Mouse (Mus musculus) R1 (cell line): ENCODE measurements around the gene Tex21.
A peak's percentile ranks its signal among the peaks of the same experiment; 100 is the strongest.

Experiments used
- DNase-seq: peaks from one replicate; pipeline ENCODE4 v3.0.0-alpha.2; 2018; ENCODE audit warnings: low read depth, low spot score

Tex21 gene

DNA sequence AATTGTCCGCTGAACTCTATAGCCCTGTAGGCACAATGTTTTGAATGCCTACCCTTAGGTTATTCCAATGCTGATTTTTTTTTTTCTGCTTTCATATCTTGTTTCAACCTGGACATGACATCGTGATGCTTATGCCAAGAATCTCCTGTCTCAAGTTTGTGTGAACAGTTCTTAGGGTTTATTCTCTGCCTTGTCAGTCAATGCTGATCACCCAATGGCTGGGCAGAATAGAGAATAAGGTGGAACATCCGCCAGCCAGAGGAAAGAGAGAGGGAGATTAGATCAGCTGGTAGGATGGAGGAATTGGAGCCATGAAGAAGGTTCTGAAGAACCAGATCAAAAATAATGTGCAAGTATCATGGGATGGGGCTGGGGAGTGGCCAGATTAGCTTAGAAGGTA lies 14.1 kb upstream of the Tex21 start:
- peak; percentile 60 for DNase-seq

DNA sequence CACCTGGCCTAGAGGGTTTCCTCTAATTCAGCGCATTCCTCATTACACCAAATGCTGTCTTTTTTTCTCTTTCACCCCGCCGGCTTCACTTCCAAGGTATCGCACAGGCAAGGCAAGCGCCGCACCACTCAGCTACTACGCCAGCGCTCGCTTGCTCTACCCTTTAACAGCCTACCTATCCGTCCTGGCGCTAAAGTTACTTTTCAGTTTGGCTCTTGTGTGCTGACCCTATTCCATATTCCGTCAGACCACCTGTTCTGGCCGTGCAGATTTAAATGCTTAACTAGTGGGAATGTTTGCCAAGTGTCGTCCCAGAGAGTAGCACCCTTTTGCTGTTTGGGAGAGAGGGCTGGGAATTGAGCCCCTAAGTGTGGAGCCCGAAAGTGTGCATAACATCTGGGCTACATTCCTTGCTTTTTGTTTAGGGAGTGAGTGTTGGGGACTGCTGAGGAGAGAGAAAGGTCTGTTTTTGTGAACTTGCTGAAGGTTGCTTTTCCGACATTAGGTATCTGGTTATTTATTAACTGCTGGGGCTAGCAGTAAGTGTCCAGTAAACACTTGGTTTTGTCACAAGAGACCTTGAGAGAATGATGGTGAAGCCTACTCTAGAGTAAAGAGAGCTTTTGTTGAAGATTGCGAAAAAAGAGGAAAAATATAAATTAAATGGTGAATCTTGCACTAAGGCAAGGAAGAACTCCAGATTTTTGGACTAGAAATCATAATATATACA lies 9.7 kb upstream of the Tex21 start:
- DNase-seq = peak; percentile 50

DNA sequence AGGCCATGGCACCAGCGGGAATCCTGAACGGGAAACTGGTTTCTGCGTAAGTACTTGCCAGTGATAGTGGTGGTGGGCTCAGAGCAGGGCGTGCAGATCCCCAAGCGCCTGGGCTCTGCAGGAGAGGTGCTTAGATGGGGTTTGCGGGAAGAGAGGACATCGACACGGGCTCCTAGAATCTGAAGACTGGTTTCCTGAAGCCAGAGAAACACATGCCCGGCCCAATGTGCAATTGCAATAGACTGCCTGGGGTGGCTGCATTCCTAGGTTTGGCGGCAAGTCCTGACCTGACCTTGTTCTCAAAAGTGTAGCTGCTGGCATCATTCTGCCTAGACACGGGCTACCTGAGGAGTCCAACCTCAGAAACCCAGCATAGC lies 8.9 kb upstream of the Tex21 start:
- DNase-seq = no peak

DNA sequence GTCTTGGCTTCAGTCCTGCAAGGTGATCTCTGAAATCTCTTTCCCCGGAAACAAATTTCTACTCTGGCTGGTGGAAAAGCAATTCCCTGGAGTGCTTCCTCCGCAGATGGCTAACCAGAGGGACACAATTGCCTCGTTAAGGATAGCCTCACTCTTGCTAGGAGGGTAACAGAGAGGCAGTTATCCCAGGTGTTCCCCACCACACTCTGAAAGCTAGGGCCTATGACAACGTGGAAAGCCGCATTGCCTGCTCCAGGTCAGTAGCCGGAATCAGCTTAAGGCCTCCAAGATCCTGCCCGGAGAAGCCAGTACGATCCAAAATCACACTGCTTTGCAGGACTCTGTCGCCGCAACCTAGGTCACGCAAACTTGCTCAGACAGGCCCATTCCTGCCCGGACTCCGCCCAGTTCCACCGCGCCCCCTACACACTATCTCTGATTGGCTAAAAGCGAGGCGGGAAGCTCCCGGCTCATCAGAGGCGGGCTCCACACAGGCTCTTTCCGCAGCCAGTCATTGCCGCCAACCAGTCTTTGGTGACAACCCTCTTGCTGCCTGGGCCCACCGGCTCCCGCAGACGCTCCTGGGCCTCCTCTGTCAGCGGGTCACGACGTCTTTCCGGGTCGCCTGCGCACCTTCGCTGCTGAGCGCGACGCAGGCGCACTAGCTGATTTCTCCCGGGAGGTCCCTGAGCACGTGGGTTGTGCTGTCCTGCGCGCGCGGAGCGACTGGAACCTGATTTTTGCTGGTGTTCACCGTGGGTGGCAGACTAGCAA lies 8.4 kb upstream of the Tex21 start, which contains the start of gene Mthfd1:
Gene Mthfd1 (plus strand): TSS at position 574 of the 774 bp plus-strand sequence.
- peak; percentile 99 for DNase-seq

DNA sequence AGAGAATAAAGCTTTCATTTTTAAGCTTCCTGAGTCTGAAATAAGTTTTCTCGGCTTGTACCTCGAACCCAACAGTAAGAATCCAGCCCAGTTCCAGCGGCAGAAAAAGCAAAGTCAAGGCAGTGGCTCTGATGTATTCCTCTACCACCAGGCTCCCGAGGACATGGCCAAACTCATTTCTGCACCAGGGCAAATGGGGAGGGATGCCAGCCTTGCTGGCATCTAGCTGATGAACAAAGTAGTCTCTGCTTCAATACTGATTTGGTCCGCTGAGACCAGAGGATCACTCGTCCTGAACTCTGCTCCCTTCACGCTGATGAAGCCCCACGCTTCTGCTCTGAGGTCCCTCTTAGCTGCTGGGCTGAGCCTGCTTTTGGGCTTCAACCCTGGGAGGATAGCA lies 7.4 kb upstream of the Tex21 start:
- no peak for DNase-seq

DNA sequence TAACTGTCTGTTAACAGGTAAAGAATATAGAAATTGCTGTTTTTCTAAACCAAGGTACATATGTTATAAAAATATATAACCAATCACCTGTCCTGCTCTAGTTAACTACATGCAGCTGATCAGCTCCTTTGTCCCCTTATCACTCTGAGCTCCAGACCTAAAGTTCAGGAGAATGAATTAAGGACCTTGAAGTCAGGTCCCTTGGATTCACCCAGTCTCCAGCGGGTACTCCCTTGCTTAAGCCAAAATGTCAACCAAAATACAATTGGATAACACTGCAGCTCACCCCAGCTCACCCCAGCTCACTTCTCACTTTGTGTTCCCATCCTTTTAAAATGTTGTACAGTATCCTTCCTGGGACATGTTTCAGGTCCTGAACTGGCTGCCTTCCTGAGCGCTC lies 7.0 kb upstream of the Tex21 start:
- DNase-seq = no peak

DNA sequence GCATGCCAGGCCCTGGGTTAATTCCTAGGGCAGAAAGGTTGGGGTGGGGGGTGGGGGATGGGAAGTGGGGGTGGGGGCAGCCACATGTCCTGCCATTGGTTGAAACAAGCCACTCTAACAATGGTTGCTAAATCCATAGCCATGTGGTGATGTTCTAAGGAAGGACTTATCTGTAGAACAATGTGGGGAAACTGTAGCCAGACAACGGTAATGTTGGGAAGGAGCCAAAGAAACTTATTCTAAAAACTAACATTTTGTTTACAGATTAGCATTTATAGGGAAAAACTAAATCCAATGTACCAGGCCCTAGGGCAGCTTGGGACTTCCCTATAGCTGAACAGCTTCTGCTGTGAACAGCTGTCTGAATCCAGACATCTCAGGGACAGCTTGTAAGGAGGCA lies 6.5 kb upstream of the Tex21 start:
- no peak for DNase-seq

DNA sequence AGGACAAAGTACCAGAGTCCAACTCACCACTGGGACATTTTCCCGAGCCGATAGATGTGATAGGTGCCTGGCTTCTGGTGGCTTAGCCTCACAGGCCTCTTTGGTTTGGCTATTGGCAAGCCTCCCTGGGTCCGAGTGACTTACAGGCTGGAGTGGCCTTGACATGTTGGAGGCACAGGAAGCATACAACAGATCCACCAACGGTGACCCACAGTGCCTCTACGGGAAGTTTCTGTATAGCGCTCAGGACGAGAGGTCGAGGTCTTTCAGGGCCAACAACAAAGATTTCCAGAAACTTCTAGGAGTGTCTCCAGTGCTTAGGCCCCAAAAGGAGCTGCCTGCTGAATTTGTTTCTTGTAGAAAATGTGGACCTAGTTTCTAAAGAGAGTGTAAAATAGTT lies 1.6 kb downstream of the Tex21 start:
- no peak for DNase-seq

DNA sequence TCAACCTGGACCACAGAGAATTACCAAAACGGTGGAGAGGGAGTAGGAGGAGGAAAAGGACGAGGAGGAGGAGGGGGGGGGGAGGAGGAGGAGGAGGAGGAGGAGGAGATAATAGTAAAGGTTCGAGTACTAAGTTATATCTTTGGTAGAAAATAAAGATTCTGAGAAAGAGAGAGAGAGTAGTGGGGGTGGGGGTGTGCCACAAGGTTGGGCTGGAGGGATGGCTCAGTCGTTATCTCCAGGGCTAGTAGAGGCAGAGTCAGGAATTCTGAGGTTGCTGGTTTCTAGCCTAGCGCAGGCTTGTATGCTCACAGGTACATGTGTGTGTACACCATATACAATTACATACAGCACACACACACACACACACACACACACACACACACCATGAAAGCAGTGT lies 4.7 kb downstream of the Tex21 start:
- no peak for DNase-seq

DNA sequence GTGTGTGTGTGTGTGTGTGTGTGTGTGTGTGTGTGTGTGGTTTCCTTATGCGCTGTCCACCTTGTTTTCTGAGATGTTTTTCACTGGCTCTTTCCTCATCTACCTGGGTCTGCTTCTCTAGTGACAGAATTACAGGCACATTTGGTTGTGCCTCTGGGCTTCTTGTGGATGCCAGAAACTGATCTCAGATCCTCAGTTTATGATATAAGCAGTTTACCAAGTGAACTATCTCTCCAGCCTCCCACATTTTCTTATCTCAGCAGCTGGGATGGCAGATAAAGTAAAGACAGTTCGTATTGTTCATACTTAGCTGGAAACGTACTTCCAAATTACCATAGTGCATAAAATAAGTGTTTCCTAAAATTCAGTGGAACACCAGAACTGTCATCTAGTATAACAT lies 5.5 kb downstream of the Tex21 start:
- no peak for DNase-seq

DNA sequence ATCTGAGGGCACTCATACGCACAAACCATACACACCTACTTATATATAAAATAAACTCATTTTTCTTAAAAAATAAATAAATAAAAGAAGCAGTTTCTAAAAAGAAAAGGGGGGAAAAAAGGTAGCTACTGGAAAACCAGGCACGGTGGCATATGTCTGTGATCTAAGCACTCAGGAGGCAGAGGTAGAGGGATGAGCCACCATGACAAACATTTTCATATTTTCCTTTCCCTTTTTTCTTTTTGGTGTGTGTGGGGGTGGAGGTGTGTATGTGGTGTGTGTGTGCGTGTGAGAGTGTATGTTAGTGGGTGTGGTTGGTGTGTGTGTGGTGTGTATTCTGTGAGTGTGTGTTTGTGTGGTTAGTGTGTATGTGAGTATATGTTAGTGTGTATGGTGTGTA lies 5.9 kb downstream of the Tex21 start:
- DNase-seq = no peak

DNA sequence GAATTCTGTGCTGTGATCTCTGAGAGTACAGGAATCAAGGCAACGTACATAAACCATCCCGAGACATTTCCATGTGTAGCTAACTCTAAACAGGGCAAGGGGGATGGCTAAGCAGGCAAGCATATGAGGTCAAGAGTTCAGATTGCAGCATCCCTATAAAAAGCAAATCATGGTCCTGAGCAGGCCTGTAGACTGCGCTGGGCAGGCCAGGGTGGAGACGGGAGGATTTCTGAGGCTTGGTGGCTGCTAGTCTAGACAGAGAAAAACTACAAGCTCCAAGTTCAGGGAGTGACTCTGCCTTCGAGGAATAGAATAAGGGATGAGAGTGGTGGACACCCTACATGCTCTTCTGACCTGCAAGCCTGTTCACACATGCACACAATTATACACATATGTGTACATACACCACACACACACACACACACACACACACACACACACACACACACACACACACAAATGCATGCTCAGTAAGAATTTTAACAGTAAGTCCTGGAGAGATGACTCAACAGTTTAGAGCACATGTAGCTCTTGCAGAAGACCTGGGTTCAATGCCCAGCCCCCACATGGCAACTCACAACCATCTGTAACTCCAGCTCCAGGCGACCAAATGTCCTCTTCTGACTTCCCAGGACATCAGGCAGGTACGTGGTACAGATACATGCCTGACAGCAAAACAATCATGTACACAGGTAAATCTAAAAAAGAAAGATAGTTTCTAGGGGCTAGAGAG lies 6.5 kb downstream of the Tex21 start:
- no peak for DNase-seq

DNA sequence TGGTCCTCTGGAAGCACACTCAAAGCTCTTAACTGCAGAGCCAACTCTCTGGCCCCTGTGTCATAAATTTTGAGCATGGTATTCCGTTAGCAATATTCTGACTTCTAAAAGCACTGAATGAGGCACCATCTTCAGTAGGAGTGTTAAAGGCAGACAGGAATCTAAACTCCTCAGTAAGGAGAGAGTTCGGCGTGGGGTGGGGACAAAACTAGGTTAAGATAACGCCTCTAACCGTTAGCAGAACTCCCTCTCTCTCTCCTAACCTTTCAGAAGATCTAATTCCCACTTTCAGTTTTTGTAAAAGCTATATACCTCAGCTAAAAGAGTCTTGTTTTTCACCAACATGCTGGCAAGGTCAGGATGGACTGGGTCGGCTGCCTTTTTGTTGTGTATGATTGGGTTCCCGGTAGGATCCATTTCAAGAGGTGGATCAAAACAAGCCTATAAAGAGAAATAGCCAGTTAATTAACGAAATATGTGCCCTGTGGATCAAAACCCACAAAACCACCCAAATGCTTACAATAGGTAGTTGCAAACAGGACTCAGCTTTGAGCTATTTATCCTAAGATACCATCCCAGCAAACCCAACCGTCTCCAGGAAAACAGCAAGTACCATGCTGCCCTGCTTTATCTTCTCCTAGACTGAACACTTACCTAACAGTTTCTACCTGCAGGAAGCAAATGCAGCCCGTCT lies 7.3 kb downstream of the Tex21 start:
- DNase-seq = no peak

DNA sequence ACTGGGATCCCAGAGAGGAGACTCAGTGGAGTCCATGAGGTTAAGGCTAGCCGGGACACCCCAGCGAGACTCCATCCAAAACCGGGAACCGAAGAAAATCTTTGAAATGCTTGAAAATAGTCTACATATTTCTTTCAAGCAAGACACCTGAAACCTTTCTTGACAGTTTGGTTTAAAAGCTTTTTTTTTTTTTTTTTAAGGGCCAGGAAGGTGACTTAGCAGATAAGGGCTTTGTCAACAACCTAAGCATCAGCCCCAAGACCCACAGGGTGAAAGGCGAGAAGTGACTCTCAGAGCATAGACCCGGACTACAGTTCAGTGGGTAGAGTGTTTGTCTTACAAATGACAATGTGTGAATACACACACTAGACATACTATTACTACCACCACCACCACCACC lies 11.3 kb downstream of the Tex21 start:
- no peak for DNase-seq

DNA sequence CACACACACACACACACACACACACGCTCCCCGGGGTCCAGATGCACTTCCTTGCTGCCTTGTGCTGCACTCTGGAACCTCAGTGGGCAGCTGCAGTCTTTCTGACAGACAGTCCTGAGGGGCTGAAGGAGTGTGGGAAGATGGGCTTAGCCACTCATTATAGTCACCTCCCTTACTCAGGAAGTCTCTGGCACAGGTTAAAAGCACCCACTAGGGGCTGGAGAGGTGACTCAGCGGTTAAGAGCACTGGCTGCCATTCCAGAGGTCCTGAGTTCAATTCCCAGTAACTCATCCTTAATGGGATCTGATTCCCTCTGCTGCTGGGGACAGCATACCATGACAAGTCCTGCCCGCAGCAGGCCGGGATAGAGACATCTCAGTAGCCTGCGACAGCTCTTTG lies 15.9 kb downstream of the Tex21 start:
- DNase-seq = peak; percentile 82

DNA sequence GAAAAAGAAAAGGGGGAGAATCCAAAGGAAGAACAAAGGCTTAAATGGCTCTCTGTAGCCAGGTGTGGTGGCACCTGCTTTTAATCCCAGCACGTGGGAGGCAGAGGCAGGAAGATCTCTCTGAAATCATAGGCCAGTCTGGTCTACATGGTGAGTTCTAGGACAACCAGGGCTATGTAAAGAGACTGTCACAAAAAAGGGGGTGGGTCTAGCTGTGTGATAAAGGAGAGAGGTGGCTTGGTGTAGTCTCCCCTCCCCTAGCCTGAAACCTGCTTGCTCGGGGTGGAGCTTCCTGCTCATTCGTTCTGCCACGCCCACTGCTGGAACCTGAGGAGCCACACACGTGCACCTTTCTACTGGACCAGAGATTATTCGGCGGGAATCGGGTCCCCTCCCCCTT lies 24.4 kb downstream of the Tex21 start:
- DNase-seq = peak; percentile 91

DNA sequence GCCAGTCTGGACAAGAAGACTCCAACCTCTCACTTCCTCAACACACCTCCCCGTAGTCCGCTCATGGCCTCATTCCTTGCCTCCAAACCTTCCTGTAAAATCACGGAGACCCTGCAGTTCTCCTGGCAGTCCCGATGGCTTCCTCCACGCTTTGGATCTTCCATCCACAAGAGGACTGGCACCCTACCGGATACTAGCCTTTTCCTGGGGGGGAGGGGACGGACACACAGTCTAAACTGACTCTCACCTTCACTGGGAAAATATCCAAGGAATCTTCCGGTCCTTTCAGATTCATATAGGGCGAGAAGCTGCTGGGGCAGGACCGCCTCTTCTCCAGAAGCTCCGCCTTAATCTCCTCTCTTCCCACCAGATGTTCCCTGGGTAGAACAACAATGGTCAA lies 29.8 kb downstream of the Tex21 start:
- DNase-seq = peak; percentile 99

DNA sequence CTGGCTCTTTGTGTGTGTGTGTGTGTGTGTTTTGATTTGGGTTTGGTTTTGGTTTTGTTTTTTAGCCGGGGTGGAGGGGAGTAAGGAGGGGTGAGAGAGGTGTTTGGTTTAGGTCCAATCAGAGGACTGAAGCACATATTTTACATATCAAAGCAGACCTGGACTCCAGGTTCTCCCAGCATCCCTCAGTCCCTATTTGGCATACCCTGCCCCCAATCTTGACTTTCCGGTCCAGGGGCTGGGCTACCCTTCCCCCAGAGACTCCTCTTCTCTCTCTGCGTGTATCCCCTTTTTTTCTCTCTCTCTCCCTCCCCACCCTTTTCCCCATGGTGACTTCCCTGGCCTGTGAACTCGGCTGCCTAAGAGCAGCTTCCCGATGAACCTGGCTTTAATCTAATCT lies 31.4 kb downstream of the Tex21 start:
- DNase-seq = peak; percentile 96

DNA sequence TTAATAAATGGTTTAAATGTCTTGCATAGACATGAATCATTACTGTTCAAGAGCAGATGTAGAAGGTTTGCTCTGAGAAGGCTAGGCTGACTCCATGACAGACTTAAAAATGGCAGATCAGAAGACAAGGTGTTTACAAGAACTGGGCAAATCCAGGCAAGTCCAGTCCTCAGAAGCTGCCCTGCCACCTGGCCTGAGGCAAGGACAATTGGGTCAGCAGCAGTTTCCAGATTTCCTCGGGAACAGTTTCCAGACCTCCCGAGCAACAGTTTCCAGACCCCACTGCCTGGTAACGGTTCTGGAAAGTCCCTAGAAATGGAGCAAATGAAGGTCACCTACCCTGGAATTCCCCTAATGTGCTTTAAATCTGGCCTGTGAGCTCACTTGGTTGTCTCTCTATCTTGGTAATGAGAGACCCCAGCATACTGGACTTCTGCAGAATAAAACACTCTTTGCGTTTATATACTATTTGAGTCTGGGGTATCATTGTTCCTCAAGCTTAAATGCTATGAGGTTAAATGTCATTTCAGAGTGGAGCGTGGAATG lies 37.0 kb downstream of the Tex21 start:
- no peak for DNase-seq

DNA sequence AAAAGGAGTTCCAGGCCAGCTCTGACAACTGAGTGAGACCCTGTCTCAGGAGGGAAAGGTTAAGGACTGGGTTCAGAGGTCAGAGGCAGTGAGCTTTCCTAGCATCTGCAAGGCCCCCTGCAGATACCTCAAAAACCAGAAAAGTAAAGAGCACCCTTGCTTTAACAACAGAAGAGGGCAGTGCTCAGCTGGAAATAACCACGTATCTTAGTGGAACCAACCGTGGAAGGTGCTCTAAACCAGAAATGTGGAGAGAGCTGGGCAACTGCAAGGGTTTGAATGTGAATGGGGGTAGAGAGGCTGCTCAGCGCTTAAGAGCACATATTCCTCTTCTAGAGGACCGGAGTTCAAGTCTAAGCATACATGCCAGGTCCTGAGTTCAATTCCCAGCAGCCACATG lies 46.2 kb downstream of the Tex21 start:
- peak; percentile 38 for DNase-seq

DNA sequence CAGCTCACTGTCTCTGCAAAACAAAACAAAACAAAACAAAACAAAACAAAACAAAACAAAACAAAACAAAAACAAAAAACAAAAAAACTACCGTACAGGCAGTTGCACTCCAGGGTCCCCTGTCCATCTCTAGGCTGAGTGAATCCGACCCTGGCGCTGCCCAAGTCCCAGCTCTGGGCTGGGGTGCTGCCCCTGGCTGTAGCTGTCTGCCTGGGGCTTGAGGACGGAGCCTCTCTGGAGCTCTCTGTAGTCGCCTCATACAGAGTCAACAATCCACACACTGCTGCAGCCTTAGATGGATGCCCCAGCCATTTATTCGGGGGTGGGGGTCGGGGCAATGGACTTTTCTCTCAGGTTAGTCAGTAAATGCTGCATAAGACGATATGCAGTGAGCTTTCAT lies 49.5 kb downstream of the Tex21 start:
- DNase-seq = no peak

DNA sequence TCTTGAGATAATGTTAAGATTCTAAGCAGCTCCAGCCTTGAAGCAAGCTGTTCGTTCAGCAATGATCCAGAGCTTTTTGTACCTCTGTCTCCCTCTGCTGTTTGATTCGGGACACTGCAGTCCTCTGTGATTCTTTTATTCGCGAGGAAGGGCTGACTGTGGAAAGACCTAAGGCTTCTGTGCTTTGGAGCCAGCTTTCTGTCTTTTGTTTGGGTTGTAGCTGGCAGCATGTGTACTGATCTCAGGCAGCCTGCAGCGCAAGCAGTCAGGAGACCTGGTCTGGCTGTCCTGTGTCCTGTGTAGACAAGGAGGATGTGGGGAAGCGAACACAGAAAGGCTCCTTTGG lies 49.9 kb downstream of the Tex21 start:
- DNase-seq = peak; percentile 88
